Mouse (Mus musculus) cerebral cortex, adult 2 months (tissue): ENCODE measurements around the gene Rgs11.

Experiments used
- WGBS: fragments of 180-500 bp; shearing (Covaris S2); methylation state at CpG from one replicate; pipeline ENCODE4 v1.1.7; 2018; 5-methylcytosine and 5-hydroxymethylcytosine counted together

Rgs11 gene

DNA sequence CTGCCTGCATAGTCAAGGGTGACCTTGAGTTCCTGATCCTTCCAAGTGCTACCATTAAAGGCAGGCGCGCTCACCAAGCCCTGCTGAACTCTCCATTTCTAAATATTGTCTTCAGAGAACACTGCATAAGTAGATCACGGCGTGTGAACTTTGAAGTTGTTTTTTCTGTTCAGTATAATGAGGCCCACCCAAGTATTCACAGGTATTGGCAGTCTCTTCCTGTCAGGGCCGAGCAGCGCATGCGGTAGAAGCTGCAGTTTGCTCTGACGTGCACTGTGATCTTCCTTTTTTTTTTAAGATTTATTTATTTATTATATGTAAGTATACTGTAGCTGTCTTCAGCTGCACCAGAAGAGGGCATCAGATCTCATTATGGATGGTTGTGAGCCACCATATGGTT lies 31.6 kb downstream of the Rgs11 start:
- WGBS: 82% methylated on average over 8 of the region's 8 CpGs

DNA sequence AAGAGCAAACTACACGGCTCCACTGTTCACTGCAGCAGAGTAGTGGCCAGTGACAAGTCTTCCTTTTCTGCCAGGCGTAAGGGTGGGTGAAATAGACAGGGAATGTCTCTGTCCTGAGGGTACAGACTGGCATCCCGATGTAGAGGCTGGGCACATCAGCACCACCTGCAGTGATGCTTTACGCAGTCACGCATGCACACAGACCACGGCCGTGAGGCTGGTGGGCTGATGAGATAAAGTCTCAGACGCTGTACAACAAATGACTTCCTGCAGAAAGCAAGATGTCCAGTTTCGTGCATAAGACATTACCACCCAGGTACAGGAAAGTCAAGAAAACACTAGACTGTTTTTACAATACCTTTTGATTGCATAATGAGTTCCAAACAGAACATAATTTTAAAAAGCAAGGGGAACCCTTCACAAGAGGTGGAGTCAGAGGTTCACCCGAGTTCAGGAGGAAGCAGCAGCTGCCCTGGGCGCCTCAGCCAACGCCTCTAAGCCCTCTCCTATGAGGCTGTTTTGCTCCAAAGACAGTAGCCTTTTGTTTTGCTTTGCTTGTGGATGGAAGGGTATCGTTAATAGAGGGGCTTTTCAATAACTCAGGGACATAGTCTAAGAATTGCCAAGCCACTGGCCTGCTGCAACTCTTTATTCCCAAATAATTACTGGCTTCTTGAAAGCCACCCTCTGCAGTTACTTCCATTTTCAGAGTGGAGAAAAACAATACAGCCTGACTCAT lies 32.5 kb downstream of the Rgs11 start:
- WGBS: 63% methylated on average over 13 of the region's 13 CpGs

GRCm38 (mm10) chr17:26237667-26238066 lies 34.9 kb downstream of the Rgs11 start:
- 85% methylated on average over 10 of the region's 10 CpGs for WGBS

DNA sequence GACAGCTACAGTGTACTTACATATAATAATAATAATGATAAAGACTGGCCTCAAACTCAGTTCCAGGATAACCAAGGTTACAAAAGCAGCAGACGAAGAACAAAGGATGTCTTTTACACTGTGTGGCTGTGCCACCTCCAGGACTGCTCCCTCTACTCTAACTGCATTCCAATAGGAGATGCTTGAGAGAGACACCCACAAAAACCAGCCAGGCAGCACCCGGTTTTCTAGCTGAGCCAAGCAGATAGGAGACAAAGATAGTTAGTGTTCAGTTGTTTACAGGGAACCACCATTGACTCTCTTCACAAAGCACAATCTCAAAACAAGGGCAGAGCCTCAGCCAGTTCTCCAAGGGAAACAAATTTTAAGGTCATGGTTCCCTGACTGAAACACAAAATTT lies 36.8 kb downstream of the Rgs11 start:
- 61% methylated on average over 2 of the region's 2 CpGs for WGBS

- 80% methylated on average over 6 of the region's 6 CpGs for WGBS
Observed at GRCm38 (mm10) chr17:26240120-26240790, 37.5 kb downstream of the Rgs11 start.

GRCm38 (mm10) chr17:26240990-26241389 lies 38.2 kb downstream of the Rgs11 start:
- 48% methylated on average over 6 of the region's 6 CpGs for WGBS

DNA sequence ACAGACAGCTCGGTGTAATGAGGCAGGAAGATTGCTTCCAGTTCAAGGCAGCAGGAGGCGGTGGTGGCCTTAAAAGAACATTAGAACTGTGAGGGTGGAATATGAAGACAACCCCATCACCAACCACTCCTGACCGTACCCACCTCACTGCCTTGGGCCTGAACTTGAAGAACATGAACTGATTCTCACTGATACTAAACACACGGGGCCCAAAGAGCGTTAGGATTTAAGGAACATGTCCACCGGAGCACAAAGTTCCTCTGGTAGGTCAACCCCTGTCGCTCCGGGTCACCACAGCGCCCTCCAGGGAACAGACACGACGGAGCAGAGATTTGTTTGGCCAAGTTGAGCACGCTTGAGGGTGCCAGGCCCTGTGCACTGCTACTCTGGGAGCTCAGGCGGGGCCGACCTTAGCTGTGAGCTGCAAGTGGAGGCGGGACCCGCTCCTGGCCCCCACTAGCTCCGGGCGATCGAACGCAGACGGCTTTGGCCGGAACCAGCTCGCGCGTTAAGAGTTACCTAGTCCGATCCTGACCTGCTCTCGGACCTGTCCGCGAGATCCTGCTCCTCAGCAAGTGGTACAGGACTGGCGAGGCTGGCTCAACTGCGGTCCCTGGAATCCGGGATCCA lies 40.8 kb downstream of the Rgs11 start:
- WGBS: under 1% methylated on average over 32 of the region's 32 CpGs

DNA sequence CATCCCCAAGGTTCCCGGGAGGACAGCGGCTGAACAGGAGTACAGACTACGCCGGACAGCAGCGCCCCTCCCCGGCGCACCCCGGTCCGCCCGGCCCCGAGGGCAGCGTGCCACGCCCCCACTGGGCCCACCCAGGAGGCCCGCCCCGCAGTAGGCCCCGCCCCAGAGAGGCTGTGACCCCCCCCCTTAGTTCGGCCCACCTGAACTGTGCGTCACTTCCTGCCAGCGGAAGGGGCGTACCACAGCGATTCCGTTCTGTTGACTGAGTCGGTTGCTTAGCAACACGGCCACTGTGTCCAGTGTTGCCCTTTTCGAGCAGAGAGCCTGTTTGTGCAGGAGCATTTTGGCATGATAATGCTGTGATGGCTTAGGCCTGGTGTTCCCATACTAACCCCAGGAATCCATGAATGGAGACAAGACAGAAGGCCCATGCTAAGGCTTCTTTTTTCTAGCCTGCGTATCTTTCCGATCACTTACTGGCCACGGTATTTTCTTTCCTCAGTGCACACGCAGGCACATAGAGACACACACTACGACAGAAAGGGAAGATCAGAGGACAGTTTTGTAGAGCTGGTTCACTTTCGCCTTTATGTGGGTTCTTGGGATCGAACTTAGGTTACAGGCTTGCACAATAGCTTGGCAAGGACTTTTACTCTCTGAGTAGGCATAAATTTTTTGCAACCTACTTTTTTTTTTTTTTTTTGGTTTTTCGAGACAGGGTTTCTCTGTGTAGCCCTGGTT lies 41.5 kb downstream of the Rgs11 start, which contains the start of gene Fam234a:
TSS of gene Fam234a (minus strand) at position 142 of the 741 bp plus-strand sequence.
- WGBS: 3% methylated on average over 33 of the region's 33 CpGs

DNA sequence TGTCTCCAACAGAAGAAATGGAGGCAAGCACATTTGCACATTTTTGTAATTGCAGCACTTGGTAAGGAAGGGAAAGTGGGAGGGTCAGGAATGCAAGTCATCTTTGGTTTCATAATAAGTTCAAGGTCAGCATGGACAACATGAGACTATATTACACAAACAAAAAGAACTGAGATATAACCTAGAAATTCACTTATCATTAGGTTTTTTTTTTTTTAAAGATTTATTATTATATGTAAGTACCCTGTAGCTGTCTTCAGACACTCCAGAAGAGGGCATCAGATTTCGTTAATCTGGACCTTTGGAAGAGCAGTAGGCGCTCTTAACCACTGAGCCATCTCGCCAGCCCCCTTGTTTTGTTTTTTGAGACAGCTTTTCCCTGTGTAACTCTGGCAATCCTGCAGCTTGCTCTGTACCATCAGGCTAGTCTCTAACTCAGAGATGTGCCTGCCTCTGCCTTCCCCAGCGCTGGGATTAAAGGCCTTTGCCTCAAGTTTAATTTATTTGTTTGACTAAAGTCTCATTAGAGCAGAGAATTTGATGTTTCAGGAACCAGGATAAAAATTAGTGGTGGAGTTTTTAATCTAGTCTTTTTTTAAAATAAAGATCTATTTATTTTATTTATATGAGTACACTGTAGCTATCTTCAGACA lies 49.3 kb downstream of the Rgs11 start:
- 59% methylated on average over 4 of the region's 4 CpGs for WGBS

GRCm38 (mm10) chr17:26252539-26253251 lies 49.9 kb downstream of the Rgs11 start, which contains the start of gene Luc7l:
Luc7l (plus strand) TSS chr17:26252896.
- under 1% methylated on average over 42 of the region's 43 CpGs for WGBS

- under 1% methylated on average over 24 of the region's 24 CpGs for WGBS
Observed at GRCm38 (mm10) chr17:26253399-26253798, 50.6 kb downstream of the Rgs11 start.

GRCm38 (mm10) chr17:26255313-26255712 lies 52.6 kb downstream of the Rgs11 start:
- WGBS: 95% methylated on average over 7 of the region's 7 CpGs
